Mouse (Mus musculus) heart, adult 18-20 months (tissue): ENCODE data around the gene Rilp. TPM values are rescaled to one million over a fixed set of nuclear protein-coding genes. Genes with fewer than 3 reads are reported as not detected.

Experiments
- DNase-seq, 2 experiments: peaks; one replicate each; pipeline ENCODE4 v3.0.0; 2021 to 2022; ENCODE audit warnings: mixed read lengths in 1 of 2
- microRNA-seq, 2 experiments: library from miRNA; unstranded; fragments of <30 nt; microRNA quantifications; one replicate each; pipeline ENCODE4 v1.2.0; 2022
- total RNA-seq, 2 experiments: library from RNA; stranded (reverse); gene quantifications; 2 replicates each; pipeline ENCODE4 v1.2.3; 2021

Rilp gene
- total RNA-seq, 2 experiments from 2014 or later: 46.5 to 48.2 TPM

- DNase-seq: no peak
Observed at GRCm38 (mm10) chr11:75558101-75558500, 48.2 kb downstream of the Rilp start.

DNA sequence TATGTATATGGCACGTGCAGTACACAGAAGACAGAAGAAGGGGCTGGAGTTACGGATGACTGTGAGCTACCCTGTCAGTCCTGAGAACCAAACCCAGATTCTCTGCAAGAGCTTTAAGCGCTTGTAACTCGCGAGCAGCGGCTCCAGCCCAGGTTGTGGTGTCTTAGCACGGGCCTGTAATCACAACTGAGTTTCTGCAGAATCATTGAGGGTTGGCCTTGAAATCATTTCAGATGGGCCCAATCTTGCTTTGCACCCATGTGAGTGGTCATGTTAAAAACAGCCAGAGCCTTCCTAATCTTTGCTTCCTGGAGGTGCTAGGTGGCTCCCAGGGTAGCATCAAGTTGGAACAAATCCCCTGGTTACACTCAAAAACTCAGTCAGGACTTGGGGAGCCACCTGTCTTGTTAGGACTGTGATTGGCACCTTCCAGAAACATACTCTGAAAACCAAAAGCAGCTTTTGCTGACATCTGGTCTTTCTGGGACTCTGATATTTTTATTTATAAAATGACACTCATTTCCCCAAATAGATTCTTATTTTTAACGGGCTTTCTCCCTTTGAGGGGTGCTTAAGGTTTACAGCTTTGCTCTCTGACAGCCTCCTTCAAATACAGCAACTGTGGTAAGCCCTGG lies 50.1 kb downstream of the Rilp start:
- no peak for DNase-seq

DNA sequence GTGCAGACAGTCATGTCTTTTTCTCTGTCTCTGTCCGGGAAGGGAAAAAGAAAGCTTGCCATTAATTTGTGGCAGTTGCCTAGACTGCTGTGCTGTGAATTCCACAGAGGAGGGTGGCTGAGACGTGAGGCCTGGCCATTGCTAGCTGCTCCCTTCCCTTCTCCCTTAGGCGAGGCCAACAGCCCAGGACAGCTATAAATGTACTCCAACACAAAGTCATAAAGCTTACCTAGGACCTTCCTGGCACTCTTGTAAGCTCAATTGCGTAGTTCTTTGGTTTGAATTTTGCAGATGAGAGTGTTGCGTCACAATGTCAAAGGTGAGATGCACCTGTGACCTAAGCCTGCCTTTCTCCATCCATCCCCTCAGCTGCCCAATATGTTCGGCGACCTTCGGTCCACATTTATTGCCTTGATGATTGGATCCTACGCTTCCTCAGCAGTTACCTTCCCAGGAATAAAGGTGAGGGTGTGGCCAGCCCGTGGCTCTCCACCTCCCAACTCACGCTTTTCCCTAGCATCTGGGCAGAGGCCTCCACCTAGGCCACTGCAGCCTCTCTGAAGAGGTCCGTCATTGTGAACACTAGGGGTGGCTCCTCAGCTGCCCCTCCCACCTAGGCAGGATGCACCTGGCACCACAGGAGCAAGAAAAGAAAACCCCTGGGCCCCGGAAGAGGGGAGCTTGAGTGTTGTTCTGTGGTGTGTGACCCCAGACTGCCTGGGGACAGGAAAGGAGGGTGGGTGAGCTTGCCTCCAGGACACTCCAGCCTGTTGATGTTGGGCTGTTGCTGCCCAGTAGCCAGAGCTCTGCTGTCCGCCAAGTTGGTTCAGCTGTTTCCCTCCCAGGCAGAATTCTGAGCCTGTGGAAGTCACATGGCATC lies 50.9 kb downstream of the Rilp start:
- DNase-seq: no peak

- no peak for DNase-seq
Observed at GRCm38 (mm10) chr11:75561410-75561791, 51.5 kb downstream of the Rilp start.

Small RNAs within 50 kb of the gene (microRNA-seq; reads per million reads assigned to microRNA genes)
- gene Mir22 (20,256 to 49,680 reads per million in 2 experiments), gene Mir3971 (0 to 0.76 reads per million in 2 experiments)

Other genes starting within 250 kb of the Rilp start
- 10 to 100 TPM; 54.4 to 59.6 TPM for gene Rpa1, start 161.8 kb upstream of the Rilp start, total RNA-seq
- 1 to 10 TPM; 5.9 to 7.2 TPM for gene Smyd4, start 161.7 kb upstream of the Rilp start, total RNA-seq
- gene Serpinf1, start 87.4 kb upstream of the Rilp start, total RNA-seq: 10 to 100 TPM; 16.0 to 21.0 TPM
- gene Serpinf2, start 70.5 kb upstream of the Rilp start, total RNA-seq: not detected
- 1 to 10 TPM; 7.6 to 8.3 TPM for gene Wdr81, start 55.4 kb upstream of the Rilp start, total RNA-seq
- 1 to 10 TPM; 2.4 to 4.9 TPM for gene Tlcd2, start 48.4 kb upstream of the Rilp start, total RNA-seq
- gene Prpf8, start 23.3 kb upstream of the Rilp start, total RNA-seq: 10 to 100 TPM; 86.5 to 92.7 TPM
- 1 to 10 TPM; 6.6 to 6.8 TPM for gene Scarf1, start 3.4 kb downstream of the Rilp start, total RNA-seq
- 10 to 100 TPM; 16.2 to 17.3 TPM for gene Slc43a2, start 21.6 kb downstream of the Rilp start, total RNA-seq
- gene Pitpna, start 78.0 kb downstream of the Rilp start, total RNA-seq: 100 to 1,000 TPM in 1 of 2 experiments, 10 to 100 TPM in 1; 98.2 to 107 TPM
- gene Inpp5k, start 120.9 kb downstream of the Rilp start, total RNA-seq: 10 to 100 TPM; 24.1 to 28.3 TPM
- 10 to 100 TPM; 87.2 to 96.1 TPM for gene Myo1c, start 140.4 kb downstream of the Rilp start, total RNA-seq
- 10 to 100 TPM; 83.6 to 87.8 TPM for gene Crk, start 169.2 kb downstream of the Rilp start, total RNA-seq
- 100 to 1,000 TPM; 547 to 552 TPM for gene Ywhae, start 222.8 kb downstream of the Rilp start, total RNA-seq